Mouse (Mus musculus) CH12.LX (cell line): ENCODE measurements around the gene Spata18. TPM values are rescaled to one million over a fixed set of nuclear protein-coding genes. Genes with fewer than 3 reads are reported as not detected.

Source experiments
- DNase-seq: peaks from one replicate; pipeline ENCODE4 v3.0.0-alpha.2; 2013; ENCODE audit errors: extremely low read depth
- H3K27ac ChIP-seq: 2 replicates; pipeline ENCODE4 v1.5.1; 2012; ENCODE audit warnings: low read depth, mild to moderate bottlenecking, control low read depth, moderate library complexity; ENCODE audit not compliant: insufficient read depth
- H3K27me3 ChIP-seq: replicated peaks from 2 replicates; pipeline ENCODE3; 2012; ENCODE audit warnings: inconsistent platforms
- H3K36me3 ChIP-seq, 2 experiments: replicated peaks in 1 of 2; 2 replicates each; pipeline versions ENCODE3 to v1.6.1; 2012; ENCODE audit warnings: inconsistent platforms in 1 of 2, low read length in 1 of 2, mild to moderate bottlenecking in 1 of 2, mixed read lengths in 1 of 2, moderate library complexity in 1 of 2; ENCODE audit not compliant: control insufficient read depth in 1 of 2, insufficient read depth in 1 of 2
- H3K4me1 ChIP-seq, 2 experiments: 2 replicates each; pipeline ENCODE4 v1.6.1; 2012; ENCODE audit warnings: inconsistent platforms in 1 of 2, moderate library complexity in 1 of 2; ENCODE audit not compliant: insufficient read depth in 2 of 2, control insufficient read depth in 1 of 2
- H3K4me2 ChIP-seq: 2 replicates; pipeline ENCODE4 v1.6.1; 2012; ENCODE audit warnings: low read depth, mild to moderate bottlenecking, control low read depth; ENCODE audit not compliant: poor library complexity, insufficient read depth, severe bottlenecking
- H3K4me3 ChIP-seq, 3 experiments: fragments of 150-350 bp in 1 of 3; sonication (generic) in 1 of 3; replicated peaks in 1 of 3; 2 replicates each; pipeline versions ENCODE3 to v1.5.1; 2011 to 2012; ENCODE audit warnings: low read depth in 2 of 3, low read length in 2 of 3, mild to moderate bottlenecking in 2 of 3, moderate library complexity in 2 of 3, control low read depth in 1 of 3, improper control_type of control experiment in 1 of 3, inconsistent platforms in 1 of 3, mixed read lengths in 1 of 3; ENCODE audit not compliant: poor library complexity in 1 of 3
- H3K79me2 ChIP-seq: replicated peaks from 2 replicates; pipeline ENCODE4 v1.6.1; 2012; ENCODE audit warnings: mild to moderate bottlenecking, moderate library complexity; ENCODE audit not compliant: control insufficient read depth, poor library complexity, insufficient read depth, severe bottlenecking; ENCODE audit errors: extremely low read depth
- H3K9ac ChIP-seq: 2 replicates; pipeline ENCODE4 v1.6.1; 2012; ENCODE audit warnings: low read depth, mild to moderate bottlenecking, control low read depth, moderate library complexity; ENCODE audit not compliant: insufficient read depth
- H3K9me3 ChIP-seq: replicated peaks from 2 replicates; pipeline ENCODE3; 2012; ENCODE audit warnings: low read length, inconsistent platforms, mixed read lengths
- BHLHE40 ChIP-seq: IDR thresholded peaks from 2 replicates; pipeline ENCODE4 v1.6.1; 2011; ENCODE audit warnings: mild to moderate bottlenecking, low read depth, low read length, improper control_type of control experiment
- CHD2 ChIP-seq: IDR thresholded peaks from 2 replicates; pipeline ENCODE4 v1.6.1; 2011; ENCODE audit warnings: low read length, improper control_type of control experiment
- EP300 ChIP-seq: IDR thresholded peaks from 2 replicates; pipeline ENCODE4 v1.6.1; 2011; ENCODE audit warnings: low read length, improper control_type of control experiment
- ETS1 ChIP-seq: conservative IDR thresholded peaks from 2 replicates; pipeline ENCODE4 v1.6.1; 2012; ENCODE audit warnings: low read depth, mild to moderate bottlenecking, inconsistent platforms, low read length, improper control_type of control experiment, moderate library complexity
- GABPA ChIP-seq: IDR thresholded peaks from 2 replicates; pipeline ENCODE4 v1.6.1; 2012; ENCODE audit warnings: low read depth, low read length, improper control_type of control experiment, inconsistent platforms; ENCODE audit not compliant: insufficient replicate concordance
- IRF4 ChIP-seq: IDR thresholded peaks from 2 replicates; pipeline ENCODE4 v1.6.1; 2014; ENCODE audit warnings: low read depth, mild to moderate bottlenecking, inconsistent platforms, low read length, improper control_type of control experiment
- JUND ChIP-seq: conservative IDR thresholded peaks from 2 replicates; pipeline ENCODE4 v1.6.1; 2011; ENCODE audit warnings: low read depth, low read length, improper control_type of control experiment
- MAFK ChIP-seq: IDR thresholded peaks from 2 replicates; pipeline ENCODE4 v1.6.1; 2011; ENCODE audit warnings: low read length, improper control_type of control experiment; ENCODE audit not compliant: insufficient replicate concordance
- MAX ChIP-seq: IDR thresholded peaks from 2 replicates; pipeline ENCODE4 v1.6.1; 2011; ENCODE audit warnings: low read length, improper control_type of control experiment
- MEF2A ChIP-seq: IDR thresholded peaks from 2 replicates; pipeline ENCODE4 v1.6.1; 2014; ENCODE audit warnings: low read depth, mild to moderate bottlenecking, inconsistent platforms, low read length, improper control_type of control experiment, borderline replicate concordance
- NELFE ChIP-seq: IDR thresholded peaks from 2 replicates; pipeline ENCODE4 v1.6.1; 2011; ENCODE audit warnings: low read depth, low read length, improper control_type of control experiment
- NRF1 ChIP-seq: IDR thresholded peaks from 2 replicates; pipeline ENCODE4 v1.6.1; 2014; ENCODE audit warnings: low read depth, mild to moderate bottlenecking, inconsistent platforms, low read length, improper control_type of control experiment, moderate library complexity
- PAX5 ChIP-seq: IDR thresholded peaks from 2 replicates; pipeline ENCODE4 v1.6.1; 2012; ENCODE audit warnings: low read length, inconsistent platforms, mixed read lengths
- POLR2AphosphoS2 ChIP-seq: IDR thresholded peaks from 2 replicates; pipeline ENCODE4 v1.6.1; 2011; ENCODE audit warnings: low read depth, low read length, improper control_type of control experiment
- RCOR1 ChIP-seq: conservative IDR thresholded peaks from 2 replicates; pipeline ENCODE4 v1.6.1; 2012; ENCODE audit warnings: low read depth, mild to moderate bottlenecking, inconsistent platforms, low read length, improper control_type of control experiment
- SIN3A ChIP-seq: IDR thresholded peaks from 2 replicates; pipeline ENCODE4 v1.6.1; 2012; ENCODE audit warnings: low read length, improper control_type of control experiment, inconsistent platforms
- SMC3 ChIP-seq: IDR thresholded peaks from 2 replicates; pipeline ENCODE4 v1.6.1; 2011; ENCODE audit warnings: low read depth, low read length, improper control_type of control experiment
- UBTF ChIP-seq: IDR thresholded peaks from 2 replicates; pipeline ENCODE4 v1.6.1; 2012; ENCODE audit warnings: low read depth, mild to moderate bottlenecking, inconsistent platforms, low read length, improper control_type of control experiment, moderate library complexity
- dilution Hi-C: fragments of 300-500 bp; cut with MboI; formaldehyde crosslinking; loops from 2 replicates; pipeline ENCODE4 v1.14.3; 2020; ENCODE audit warnings: low sequenced_read_pairs; ENCODE audit not compliant: extremely low pct_unique_long_range_greater_than_20kb, extremely low pct_ligation_motif_present
- in situ Hi-C: fragments of 300-500 bp; cut with MboI; formaldehyde crosslinking; loops from 3 replicates; pipeline ENCODE4 v1.14.3; 2019; ENCODE audit warnings: low sequenced_read_pairs, low pct_ligation_motif_present, low pct_unique_long_range_greater_than_20kb, mixed read lengths
- polyA plus RNA-seq: library from polyadenylated mRNA; unstranded; fragments of >175 nt; gene quantifications from 2 replicates; pipeline ENCODE4 v1.2.1, GENCODE M21; 2012; ENCODE audit warnings: low read depth; ENCODE audit not compliant: insufficient read length
- total RNA-seq, 2 experiments: library from RNA; depleted of rRNA; stranded (reverse); fragments of 300-350 nt in 1 of 2; fragments of >200 nt in 1 of 2; gene quantifications; 2 replicates each; pipeline ENCODE4 v1.2.3; 2012 to 2014

Gene Spata18
- total and polyA plus RNA-seq, 3 experiments: not detected

DNA sequence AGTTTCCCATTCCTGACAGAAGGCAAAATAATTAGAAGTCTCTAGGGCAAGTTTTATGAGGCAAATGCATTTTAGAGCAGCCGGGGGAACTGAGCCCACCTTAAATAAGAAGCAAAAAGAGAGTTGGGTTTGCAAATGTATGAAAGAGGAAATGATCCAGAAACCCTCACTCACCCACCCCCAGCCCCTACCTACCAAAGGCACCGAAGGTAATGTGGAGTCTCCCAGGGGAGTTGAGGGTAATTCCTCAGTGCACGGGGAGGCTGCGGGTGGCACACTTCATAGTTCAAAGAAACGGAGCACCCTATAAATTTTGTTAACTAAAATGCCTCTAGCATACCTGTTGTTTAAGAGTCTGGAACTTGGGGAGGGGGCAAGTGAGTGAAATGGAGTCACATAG is 54.1 kb downstream of the Spata18 start:
- H3K4me3 ChIP-seq: no peak overlapping the region
- H3K4me2 ChIP-seq: peak overlapping the region; percentile 19; the same call in 1 of the 2 replicates
- H3K9ac ChIP-seq: no peak overlapping the region
- TF ChIP-seq IRF4: peak; percentile 54; the same call in 1 of the 2 replicates
- TF ChIP-seq ETS1: peak; percentile 32; the same call in 1 of the 2 replicates
- TF ChIP-seq JUND: no peak
- TF ChIP-seq MAX: no peak
- TF ChIP-seq UBTF: no peak
- peak; percentile 91 for TF ChIP-seq BHLHE40
- no peak for TF ChIP-seq CHD2
- peak; percentile 66; the same call in 1 of the 2 replicates for TF ChIP-seq EP300
- no peak for TF ChIP-seq POLR2AphosphoS2
- TF ChIP-seq NRF1: no peak
- peak; percentile 73 for DNase-seq
- dilution Hi-C loops (no loop called here), in situ Hi-C loops (no loop called here)
- no peak overlapping the region for H3K27ac ChIP-seq
- no peaks in the 10 kb centered on the region for H3K27me3 ChIP-seq
- H3K4me1 ChIP-seq: peaks cover 11 to 28% of the 10 kb centered on the region in 2 experiments
- H3K79me2 ChIP-seq: no peaks in the 10 kb centered on the region
- no peaks in the 10 kb centered on the region for H3K9me3 ChIP-seq
- no peaks in the 10 kb centered on the region for H3K36me3 ChIP-seq

DNA sequence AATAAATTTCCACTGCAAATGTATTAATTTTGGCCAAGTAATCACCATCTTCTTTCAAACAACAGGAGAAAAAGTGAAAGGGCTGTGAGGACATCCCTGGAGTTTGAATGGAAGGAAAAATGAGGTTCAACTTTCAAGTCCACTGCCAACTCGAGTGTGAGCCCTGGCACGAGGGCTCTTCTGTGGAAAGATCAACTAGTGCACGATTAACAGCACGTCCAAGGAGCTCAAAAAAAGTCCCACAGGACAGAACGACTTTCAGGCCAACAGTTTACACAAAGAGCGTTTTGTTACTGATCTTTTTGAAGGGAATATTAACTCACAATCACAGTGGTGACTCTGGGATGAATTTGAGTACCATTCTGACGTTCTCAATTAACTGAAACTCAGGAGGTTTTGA is 61.7 kb downstream of the Spata18 start:
- Histone ChIP-seq H3K4me1 (no peaks in the 10 kb centered on the region), H3K36me3 (no peaks in the 10 kb centered on the region), H3K27ac (no peak overlapping the region), H3K4me2 (no peak overlapping the region), H3K4me3 (no peak overlapping the region), H3K9ac (no peak overlapping the region), H3K9me3 (no peaks in the 10 kb centered on the region), H3K79me2 (no peaks in the 10 kb centered on the region), H3K27me3 (no peaks in the 10 kb centered on the region)
- TF ChIP-seq NRF1 (no peak), MEF2A (no peak), BHLHE40 (no peak), GABPA (no peak), SMC3 (no peak), NELFE (no peak), SIN3A (no peak), MAFK (no peak), PAX5 (no peak), RCOR1 (no peak)
- dilution Hi-C loops (no loop called here), in situ Hi-C loops (no loop called here)
- DNase-seq: no peak
